Mouse (Mus musculus) embryonic facial prominence, embryonic 10.5 days (tissue): ENCODE data around the gene Twist2. TPM values are rescaled to one million over a fixed set of nuclear protein-coding genes. Genes with fewer than 3 reads are reported as not detected.

Source experiments
- DNase-seq: peaks from one replicate; pipeline ENCODE4 v3.0.0-alpha.2; 2017; ENCODE audit warnings: low spot score
- H3K27ac ChIP-seq: fragments of 300-500 bp; sonication (generic); replicated peaks from 2 replicates; pipeline ENCODE4 v1.5.1; 2016; ENCODE audit warnings: mild to moderate bottlenecking
- H3K27me3 ChIP-seq: fragments of 300-500 bp; sonication (generic); replicated peaks from 2 replicates; pipeline ENCODE4 v1.6.1; 2016; ENCODE audit warnings: low read depth, mild to moderate bottlenecking; ENCODE audit not compliant: poor library complexity, severe bottlenecking
- H3K36me3 ChIP-seq: fragments of 300-500 bp; sonication (generic); replicated peaks from 2 replicates; pipeline ENCODE4 v1.6.1; 2016; ENCODE audit warnings: mild to moderate bottlenecking, moderate library complexity
- H3K4me1 ChIP-seq: fragments of 300-500 bp; sonication (generic); 2 replicates; pipeline ENCODE4 v1.6.1; 2016
- H3K4me3 ChIP-seq: fragments of 300-500 bp; sonication (generic); 2 replicates; pipeline ENCODE4 v1.5.1; 2016; ENCODE audit warnings: mild to moderate bottlenecking, moderate library complexity
- H3K9me3 ChIP-seq: fragments of 300-500 bp; sonication (generic); 2 replicates; pipeline ENCODE4 v1.6.1; 2016; ENCODE audit warnings: mild to moderate bottlenecking
- WGBS: fragments of 180-500 bp; shearing (Covaris S2); methylation state at CpG from one replicate; pipeline ENCODE4 v1.1.7; 2016; 5-methylcytosine and 5-hydroxymethylcytosine counted together
- polyA plus RNA-seq: library from polyadenylated mRNA; unstranded; fragments of >200 nt; fragmentation: Nextera tagmentation; extraction: Ambion mirVana; gene quantifications from 2 replicates; pipeline ENCODE4 v1.2.1, GENCODE M21; 2016

The Twist2 gene
- polyA plus RNA-seq, 1 experiment from 2014 or later: 55.3 TPM

DNA sequence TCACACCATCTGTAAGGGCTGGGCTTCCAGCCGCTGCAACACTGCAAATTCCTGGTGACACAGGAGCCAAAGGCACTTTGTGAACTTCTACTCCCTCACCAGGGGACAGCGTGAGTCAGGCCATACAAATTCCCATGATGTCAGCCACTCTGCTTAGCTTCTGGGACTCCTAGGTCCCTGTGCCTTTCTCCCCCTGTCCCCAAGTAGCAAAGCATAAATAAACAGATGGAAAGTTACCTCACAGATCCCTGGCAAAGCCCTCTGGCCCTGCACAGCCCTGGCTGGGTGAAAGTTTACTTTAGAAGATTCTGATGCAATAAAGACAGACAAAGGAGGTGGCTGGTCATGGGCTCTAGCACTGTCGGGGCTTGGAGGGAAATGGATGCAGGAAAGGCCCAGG is 22.3 kb downstream of the Twist2 start:
- Histone ChIP-seq H3K9me3 (no peaks in the 10 kb centered on the region), H3K27me3 (no peaks in the 10 kb centered on the region), H3K4me3 (no peak overlapping the region), H3K4me1 (peaks cover 46% of the 10 kb centered on the region), H3K36me3 (peaks cover 4% of the 10 kb centered on the region), H3K27ac (peak overlapping the region; percentile 46; the same call in 1 of the 2 replicates)
- no peak for DNase-seq
- 70% methylated on average over 3 of the region's 3 CpGs for WGBS

DNA sequence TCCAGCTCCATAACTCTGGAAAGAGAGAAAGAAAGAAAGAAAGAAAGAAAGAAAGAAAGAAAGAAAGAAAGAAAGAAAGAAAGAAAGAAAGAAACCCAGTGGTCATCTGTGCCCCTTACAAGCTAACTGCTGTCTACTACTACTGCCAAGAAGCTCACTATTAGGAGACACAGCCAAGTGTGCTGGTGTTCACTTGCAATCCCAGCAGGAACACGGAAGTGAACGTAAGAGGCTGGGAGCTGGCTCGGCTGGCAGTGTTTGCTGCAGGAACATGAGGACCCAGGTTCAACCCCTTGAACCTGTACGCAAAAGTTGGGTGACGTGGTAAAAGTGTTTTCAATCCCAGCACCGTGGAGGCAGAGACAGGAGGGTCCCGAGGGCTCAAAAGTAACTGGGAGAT is 22.7 kb downstream of the Twist2 start:
- 90% methylated on average over 7 of the region's 7 CpGs for WGBS
- DNase-seq: no peak
- Histone ChIP-seq H3K27me3 (no peaks in the 10 kb centered on the region), H3K4me3 (no peak overlapping the region), H3K9me3 (no peaks in the 10 kb centered on the region), H3K27ac (peak overlapping the region; percentile 46; the same call in 1 of the 2 replicates), H3K36me3 (peaks cover 3% of the 10 kb centered on the region; the same call in 1 of the 2 replicates), H3K4me1 (peaks cover 46% of the 10 kb centered on the region)

DNA sequence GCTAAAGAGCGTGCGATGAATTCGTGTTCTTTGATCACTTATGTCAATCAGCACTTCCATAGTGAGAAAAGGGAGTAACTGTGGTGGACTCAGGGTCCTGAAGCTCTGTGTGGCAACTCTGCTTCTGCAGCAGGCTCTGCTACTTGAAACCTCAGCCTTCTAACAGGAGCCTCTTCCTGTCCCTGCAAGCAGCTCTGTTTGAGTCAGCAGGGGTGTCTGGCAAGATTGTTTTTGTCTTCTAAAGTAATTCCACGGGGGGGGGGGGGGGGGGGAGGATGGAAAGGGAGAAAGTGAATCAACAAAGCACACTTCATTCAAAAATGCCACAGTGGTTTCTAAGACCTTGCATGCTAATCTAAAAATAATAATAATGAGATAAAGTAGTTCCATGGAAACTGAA is 24.0 kb downstream of the Twist2 start:
- DNase-seq: no peak
- H3K27ac ChIP-seq: no peak overlapping the region
- H3K4me3 ChIP-seq: no peak overlapping the region
- WGBS: 51% methylated on average over 4 of the region's 4 CpGs
- H3K36me3 ChIP-seq: peaks cover 3% of the 10 kb centered on the region; the same call in 1 of the 2 replicates
- no peaks in the 10 kb centered on the region for H3K27me3 ChIP-seq
- H3K9me3 ChIP-seq: no peaks in the 10 kb centered on the region
- peaks cover 48% of the 10 kb centered on the region for H3K4me1 ChIP-seq

DNA sequence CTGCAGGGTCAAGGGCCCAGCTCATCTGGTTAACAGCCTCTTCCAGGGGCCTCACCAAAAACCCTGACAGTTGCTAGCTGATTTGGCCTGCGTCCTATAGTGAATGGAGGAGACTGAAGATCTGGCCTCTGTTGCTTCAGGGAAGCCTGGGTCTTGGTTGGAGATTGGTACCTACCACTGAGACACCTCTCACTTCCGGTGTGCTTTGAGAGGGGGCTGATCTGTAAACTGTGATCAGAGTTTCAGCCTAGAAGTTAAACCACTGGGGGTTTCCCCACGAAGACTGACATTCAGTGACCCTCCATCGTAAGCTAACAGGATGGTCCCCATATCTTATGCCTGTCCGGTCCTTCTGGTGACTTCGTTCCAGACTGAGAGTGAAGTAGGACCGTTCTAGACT is 30.7 kb downstream of the Twist2 start:
- peaks cover 42% of the 10 kb centered on the region for H3K4me1 ChIP-seq
- WGBS: 90% methylated on average over 7 of the region's 7 CpGs

DNA sequence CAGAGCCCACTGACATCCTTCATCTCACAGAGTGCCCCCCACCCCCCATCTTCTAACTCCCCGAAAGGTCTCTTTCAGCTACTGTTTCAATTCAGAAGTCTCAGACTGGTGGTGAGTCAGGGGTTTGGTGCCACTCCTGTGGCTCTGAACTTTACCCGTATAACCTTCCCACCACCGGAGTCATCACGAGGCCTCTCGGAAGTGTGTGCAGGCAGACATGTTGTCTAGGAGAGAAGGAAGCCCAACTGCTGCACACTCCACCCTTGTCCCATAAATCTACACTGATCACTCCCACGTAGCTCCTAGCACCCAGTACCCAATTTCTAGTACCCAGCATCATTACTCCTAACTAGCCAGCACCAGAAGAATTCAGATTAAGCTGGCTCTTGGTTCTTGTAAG is 38.3 kb downstream of the Twist2 start:
- H3K27me3 ChIP-seq: no peaks in the 10 kb centered on the region
- H3K36me3 ChIP-seq: peaks cover 18% of the 10 kb centered on the region
- peaks cover 45% of the 10 kb centered on the region for H3K4me1 ChIP-seq
- 91% methylated on average over 6 of the region's 6 CpGs for WGBS
- no peak for DNase-seq
- H3K27ac ChIP-seq: no peak overlapping the region
- no peak overlapping the region for H3K4me3 ChIP-seq
- H3K9me3 ChIP-seq: peaks cover 5% of the 10 kb centered on the region; the same call in 1 of the 2 replicates

More for the DNA sequence above, 30.7 kb downstream of the Twist2 start:
- DNase-seq: no peak
- Histone ChIP-seq H3K4me3 (no peak overlapping the region), H3K36me3 (0 out of 2 replicates have a peak, but pooled peaks cover 10% of the 10 kb centered on the region), H3K9me3 (no peaks in the 10 kb centered on the region), H3K27me3 (no peaks in the 10 kb centered on the region), H3K27ac (no peak overlapping the region)

DNA sequence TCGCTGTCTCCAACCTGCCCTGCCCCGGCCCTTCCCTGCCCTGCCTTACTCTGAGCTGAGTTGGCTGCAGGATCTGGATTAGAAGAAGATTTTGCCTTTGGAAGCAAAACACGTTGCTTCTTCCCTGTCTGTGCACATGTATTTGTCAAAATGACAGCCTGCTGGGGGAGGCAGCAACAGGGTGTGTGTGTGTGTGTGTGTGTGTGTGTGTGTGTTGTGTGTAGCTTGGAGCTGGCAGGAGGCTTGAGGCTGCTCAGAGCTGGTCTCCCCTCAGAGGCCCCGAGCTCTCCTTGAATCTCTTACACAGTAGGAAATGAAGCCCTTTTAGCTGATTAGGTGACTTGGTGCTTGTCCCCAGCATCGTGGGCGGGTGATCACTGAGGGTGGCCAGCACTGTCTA is 38.7 kb downstream of the Twist2 start:
- WGBS: 90% methylated on average over 6 of the region's 6 CpGs
- no peak overlapping the region for H3K4me3 ChIP-seq
- DNase-seq: no peak
- H3K27me3 ChIP-seq: no peaks in the 10 kb centered on the region
- H3K4me1 ChIP-seq: peaks cover 49% of the 10 kb centered on the region
- peaks cover 5% of the 10 kb centered on the region; the same call in 1 of the 2 replicates for H3K9me3 ChIP-seq
- H3K36me3 ChIP-seq: peaks cover 18% of the 10 kb centered on the region
- no peak overlapping the region for H3K27ac ChIP-seq

DNA sequence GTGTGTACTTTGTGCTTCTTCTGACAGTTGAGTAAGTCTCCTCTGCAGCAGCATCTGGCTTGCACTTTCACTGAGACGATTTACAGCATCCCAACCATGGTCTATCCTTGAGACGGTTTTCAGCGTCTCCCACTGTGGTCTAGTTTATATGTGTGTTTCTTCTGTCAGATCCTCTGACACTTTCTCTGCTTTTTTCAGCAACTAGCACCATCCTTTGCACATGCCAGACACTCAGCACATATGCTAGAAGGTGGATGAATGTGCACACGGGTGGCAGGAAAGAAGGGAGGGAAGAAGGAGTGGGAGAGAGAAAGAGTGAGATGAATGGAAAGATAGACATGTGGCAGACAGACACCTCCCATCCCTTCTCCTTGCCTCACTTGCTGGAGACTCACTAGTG is 43.0 kb downstream of the Twist2 start:
- Histone ChIP-seq H3K4me1 (peaks cover 39% of the 10 kb centered on the region), H3K27me3 (no peaks in the 10 kb centered on the region), H3K4me3 (0 out of 2 replicates have a peak overlapping the region, but pooled peaks have one; percentile 2), H3K9me3 (peaks cover 5% of the 10 kb centered on the region; the same call in 1 of the 2 replicates), H3K36me3 (peaks cover 41% of the 10 kb centered on the region), H3K27ac (peak overlapping the region; percentile 75)
- no peak for DNase-seq
- 69% methylated on average over 4 of the region's 4 CpGs for WGBS

DNA sequence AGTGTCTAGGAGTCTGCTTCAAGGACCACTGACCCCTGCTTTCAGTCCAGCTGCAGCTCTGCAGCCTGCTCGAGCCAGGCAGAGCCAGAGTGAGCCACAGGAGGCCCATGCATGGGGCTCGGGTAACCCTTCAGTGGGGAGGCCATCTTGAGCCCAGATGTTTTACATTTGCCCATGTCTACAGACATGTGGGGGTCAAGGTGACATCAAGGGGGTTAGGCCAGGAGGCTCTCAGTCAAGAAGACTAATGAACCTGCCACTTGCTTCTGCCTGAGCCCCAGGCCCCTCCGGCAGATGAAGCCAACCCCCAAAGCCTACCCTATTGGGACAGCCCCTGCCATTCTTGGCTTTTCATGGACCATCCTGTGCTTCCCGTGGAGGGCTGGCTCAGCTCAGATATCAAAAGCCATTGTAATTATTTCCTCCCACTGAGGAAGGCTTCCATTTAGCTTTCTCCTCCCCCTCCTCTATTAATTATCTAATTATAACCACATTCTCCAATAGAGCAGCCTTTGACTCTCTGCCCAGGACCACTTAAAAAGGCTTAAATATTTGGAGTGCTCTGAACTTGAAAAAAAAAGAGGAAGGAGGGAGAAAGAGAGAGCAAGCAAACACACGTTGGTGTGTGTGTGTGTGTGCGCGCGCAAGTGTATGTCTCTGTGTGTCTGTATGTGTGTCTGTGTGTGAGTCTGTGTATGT is 43.6 kb downstream of the Twist2 start:
- H3K36me3 ChIP-seq: peaks cover 47% of the 10 kb centered on the region
- no peaks in the 10 kb centered on the region for H3K27me3 ChIP-seq
- peak overlapping the region; percentile 29; the same call in 1 of the 2 replicates for H3K4me3 ChIP-seq
- H3K27ac ChIP-seq: peak overlapping the region; percentile 75
- peaks cover 5% of the 10 kb centered on the region; the same call in 1 of the 2 replicates for H3K9me3 ChIP-seq
- WGBS: 41% methylated on average over 8 of the region's 8 CpGs
- H3K4me1 ChIP-seq: peaks cover 38% of the 10 kb centered on the region
- peak; percentile 86 for DNase-seq

DNA sequence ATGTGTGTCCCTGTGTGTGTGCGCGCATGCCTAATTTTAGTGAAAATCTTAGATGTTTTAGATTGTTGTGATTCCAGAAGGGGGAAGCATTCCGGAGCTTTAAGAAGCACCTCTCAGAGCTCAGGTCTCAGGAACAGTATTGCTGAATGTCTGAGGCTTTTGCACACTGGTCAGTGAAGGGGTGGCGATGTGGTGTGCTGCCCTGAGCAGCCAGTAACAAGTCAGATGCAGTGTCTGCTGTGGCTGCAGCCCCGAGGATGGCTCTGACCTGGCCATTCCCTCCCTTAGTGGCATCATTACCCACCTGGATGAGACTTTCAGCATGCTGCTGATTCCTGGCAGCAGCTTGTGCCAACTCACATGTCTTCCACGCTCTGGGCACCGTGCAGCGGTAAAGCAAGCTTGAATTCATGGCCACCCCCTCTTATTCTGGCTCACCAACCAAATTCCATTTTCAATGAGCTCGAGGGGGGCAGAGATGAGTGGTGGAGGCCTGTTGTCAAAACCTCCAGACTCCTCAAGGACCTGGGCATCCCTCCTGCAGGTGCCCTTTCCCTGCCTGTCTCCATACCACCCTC is 44.2 kb downstream of the Twist2 start:
- peaks cover 48% of the 10 kb centered on the region for H3K36me3 ChIP-seq
- peak overlapping the region; percentile 29; the same call in 1 of the 2 replicates for H3K4me3 ChIP-seq
- H3K27me3 ChIP-seq: no peaks in the 10 kb centered on the region
- no peak for DNase-seq
- peak overlapping the region; percentile 75 for H3K27ac ChIP-seq
- peaks cover 5% of the 10 kb centered on the region; the same call in 1 of the 2 replicates for H3K9me3 ChIP-seq
- peaks cover 38% of the 10 kb centered on the region for H3K4me1 ChIP-seq
- 70% methylated on average over 9 of the region's 9 CpGs for WGBS

DNA sequence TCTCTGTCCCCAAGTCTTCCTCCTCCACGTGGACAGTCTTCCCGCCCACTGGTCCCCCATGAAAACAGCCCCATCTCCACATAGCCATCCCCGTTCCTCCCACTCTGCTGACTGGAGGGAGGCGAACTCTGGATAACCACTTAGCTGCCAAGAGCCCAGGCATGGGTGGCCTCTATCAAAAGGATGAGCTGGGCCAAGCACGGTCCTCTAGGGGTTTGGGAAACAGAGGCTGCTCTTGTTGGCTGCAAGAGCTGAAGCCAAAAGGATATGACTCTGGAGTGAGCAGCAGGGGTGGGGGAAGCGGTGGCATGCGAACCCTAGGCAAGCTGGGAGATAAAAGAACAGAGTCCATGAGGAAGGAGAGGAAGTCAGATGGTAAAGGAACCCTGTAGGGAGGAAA is 50.0 kb downstream of the Twist2 start:
- no peak overlapping the region for H3K4me3 ChIP-seq
- no peaks in the 10 kb centered on the region for H3K27me3 ChIP-seq
- no peak overlapping the region for H3K27ac ChIP-seq
- no peak for DNase-seq
- 82% methylated on average over 7 of the region's 7 CpGs for WGBS
- peaks cover 3% of the 10 kb centered on the region; the same call in 1 of the 2 replicates for H3K4me1 ChIP-seq
- peaks cover 48% of the 10 kb centered on the region for H3K36me3 ChIP-seq
- H3K9me3 ChIP-seq: no peaks in the 10 kb centered on the region

DNA sequence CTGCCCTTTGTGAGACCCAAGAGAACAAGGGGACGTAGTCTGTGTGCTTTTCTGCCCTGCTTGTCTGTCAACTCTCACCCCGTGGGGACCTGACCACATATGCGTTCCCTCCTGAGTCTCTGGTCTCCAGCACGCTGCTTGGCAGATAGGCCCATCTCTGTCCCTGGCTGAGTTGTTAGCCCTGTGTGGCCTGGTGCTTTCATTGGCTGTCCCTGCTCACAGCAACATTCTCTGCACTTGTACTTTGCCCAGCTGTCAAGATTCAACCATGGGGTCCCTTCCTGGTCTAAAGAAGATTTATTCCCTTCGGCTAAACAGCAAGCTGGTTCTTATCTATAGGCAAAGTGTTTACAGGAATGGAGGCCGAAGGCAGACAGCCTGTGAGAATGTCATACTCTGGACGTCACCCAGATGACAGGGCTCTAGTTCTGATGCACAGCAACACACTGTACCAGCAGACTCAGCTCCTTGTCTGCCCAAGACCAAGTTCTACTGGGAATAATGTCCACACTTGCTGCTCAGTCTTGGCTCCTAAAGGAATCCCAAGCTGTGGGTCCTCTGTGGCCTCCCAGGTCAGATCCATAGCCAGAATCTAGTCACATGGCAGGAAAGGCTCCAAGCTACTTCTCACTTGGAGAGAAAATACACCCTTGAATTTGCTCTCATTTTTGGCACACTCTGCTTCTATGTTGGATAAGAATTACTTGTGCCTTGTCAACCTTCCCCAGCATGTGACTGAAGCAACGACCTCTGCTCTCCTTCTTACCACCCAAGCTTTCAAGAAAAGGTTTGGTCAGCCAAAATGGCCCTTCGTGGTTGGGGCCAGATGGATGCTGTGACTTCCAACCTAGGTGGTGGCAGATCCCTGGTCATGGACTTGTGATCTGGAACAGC is 55.8 kb downstream of the Twist2 start:
- 80% methylated on average over 9 of the region's 9 CpGs for WGBS
- no peak for DNase-seq
- Histone ChIP-seq H3K27me3 (no peaks in the 10 kb centered on the region), H3K9me3 (no peaks in the 10 kb centered on the region), H3K27ac (no peak overlapping the region), H3K4me1 (peaks cover 3% of the 10 kb centered on the region), H3K4me3 (no peak overlapping the region), H3K36me3 (0 out of 2 replicates have a peak, but pooled peaks cover 2% of the 10 kb centered on the region)

DNA sequence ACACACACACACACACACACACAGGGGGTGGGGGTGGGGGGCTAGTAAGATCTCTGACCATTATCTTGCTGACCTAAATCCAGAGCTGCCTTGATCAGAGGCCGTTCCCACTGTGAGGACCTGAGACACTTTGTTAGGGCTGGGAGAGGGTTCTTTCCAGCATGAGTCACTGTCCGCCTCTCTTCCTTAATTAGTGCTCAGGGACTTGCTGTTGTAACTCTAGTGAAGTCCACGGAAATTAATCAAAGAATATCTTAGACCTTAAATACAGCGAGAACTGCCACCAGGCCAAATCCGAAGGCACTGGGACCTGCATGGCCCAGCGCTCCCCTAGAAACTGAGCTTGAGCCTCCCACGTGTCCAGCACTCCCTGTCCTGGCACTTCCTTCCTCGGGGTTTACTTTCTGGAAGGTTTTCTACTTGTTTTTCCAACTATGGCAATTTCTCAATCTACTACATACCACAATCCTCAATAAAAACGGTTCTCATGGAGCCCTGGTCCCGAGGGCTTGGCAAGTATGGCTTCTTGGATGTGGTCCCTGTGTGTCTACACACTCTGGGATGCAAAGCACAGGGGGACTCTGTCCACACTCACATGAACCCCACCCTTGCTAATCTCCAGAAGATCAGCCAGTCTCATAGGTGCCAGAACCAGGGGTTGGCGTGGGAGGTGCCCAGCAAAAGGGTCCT is 57.0 kb downstream of the Twist2 start:
- Histone ChIP-seq H3K4me1 (peaks cover 6% of the 10 kb centered on the region), H3K27ac (no peak overlapping the region), H3K4me3 (no peak overlapping the region), H3K9me3 (no peaks in the 10 kb centered on the region), H3K36me3 (no peaks in the 10 kb centered on the region), H3K27me3 (no peaks in the 10 kb centered on the region)
- WGBS: 83% methylated on average over 11 of the region's 11 CpGs
- DNase-seq: no peak
